Comparison of ENCODE assay signal across 8 mouse cellular contexts in genomic region chr11:69838714-69839104, GRCm38 (mm10). TPM values are rescaled to one million over a fixed set of nuclear protein-coding genes. Genes with fewer than 3 reads are reported as not detected.
DNase-seq lines count a peak whose midpoint lies in the region; ATAC-seq and TF ChIP-seq lines count a peak whose summit lies in the region.

No protein-coding gene starts in this region.

- TF ChIP-seq EP300 in ES-Bruce4 (IDR thresholded peaks at IDR 0.05; ENCODE audit: insufficient read depth, low read depth, low read length) = no peak

- peak overlapping the region; percentile 76 for H3K9ac ChIP-seq in ES-Bruce4 (ENCODE audit: low read depth, poor library complexity, severe bottlenecking)
- H3K9ac ChIP-seq in forebrain, embryonic 13.5 days = peak overlapping the region; percentile 68
- H3K9ac ChIP-seq in liver, embryonic 12.5 days = peak overlapping the region; percentile 77
- peak overlapping the region; percentile 73 for H3K9ac ChIP-seq in stomach, embryonic 15.5 days

- TF ChIP-seq CTCF in ES-Bruce4 (IDR thresholded peaks at IDR 0.05; ENCODE audit: low read depth, low read length) = no peak

- WGBS in forebrain, embryonic 13.5 days = 2% methylated on average over 7 of the region's 7 CpGs
- 0% methylated on average over 7 of the region's 7 CpGs for WGBS in liver, embryonic 12.5 days (ENCODE audit: insufficient replicate concordance)
- under 1% methylated on average over 7 of the region's 7 CpGs for WGBS in stomach, embryonic 15.5 days

- no peaks in the 10 kb centered on the region for H3K4me1 ChIP-seq in ES-Bruce4 (ENCODE audit: control insufficient read depth, insufficient read depth, low read length)
- H3K4me1 ChIP-seq in forebrain, embryonic 13.5 days = peaks cover 40% of the 10 kb centered on the region
- peaks cover 72% of the 10 kb centered on the region for H3K4me1 ChIP-seq in liver, embryonic 12.5 days
- H3K4me1 ChIP-seq in stomach, embryonic 15.5 days = peaks cover 34% of the 10 kb centered on the region

- peak; percentile 4; the same call in 1 of the 2 replicates for ATAC-seq in forebrain, embryonic 13.5 days
- ATAC-seq in liver, embryonic 12.5 days = peak; percentile 11
- ATAC-seq in stomach, embryonic 15.5 days (ENCODE audit: insufficient read depth, low FRiP score, low read depth) = no peak
- no peak for ATAC-seq in megakaryocyte-erythroid progenitor cell, adult 5-6 weeks (replicated peaks; ENCODE audit: low FRiP score, low TSS enrichment, poor library complexity, severe bottlenecking)
- ATAC-seq in megakaryocyte progenitor cell, adult 5-6 weeks (replicated peaks; ENCODE audit: poor library complexity) = no peak

- peak overlapping the region; percentile 96 for H3K4me3 ChIP-seq in ES-Bruce4 (ENCODE audit: low read depth, low read length)
- H3K4me3 ChIP-seq in forebrain, embryonic 13.5 days = peak overlapping the region; percentile 94
- peak overlapping the region; percentile 63 for H3K4me3 ChIP-seq in liver, embryonic 12.5 days
- H3K4me3 ChIP-seq in stomach, embryonic 15.5 days (replicated peaks) = peak overlapping the region; percentile 77

- no peak for TF ChIP-seq POLR2A in ES-Bruce4 (IDR thresholded peaks at IDR 0.05; ENCODE audit: insufficient read depth, low read length)

- no peaks in the 10 kb centered on the region for H3K27me3 ChIP-seq in ES-Bruce4 (ENCODE audit: control insufficient read depth, insufficient read depth, low read length, poor library complexity, severe bottlenecking)
- H3K27me3 ChIP-seq in forebrain, embryonic 13.5 days = 0 out of 2 replicates have a peak, but pooled peaks cover under 1% of the 10 kb centered on the region
- H3K27me3 ChIP-seq in liver, embryonic 12.5 days (replicated peaks) = peaks cover 41% of the 10 kb centered on the region
- H3K27me3 ChIP-seq in stomach, embryonic 15.5 days (replicated peaks) = peaks cover 3% of the 10 kb centered on the region; the same call in 1 of the 2 replicates

- peak overlapping the region; percentile 49 for H3K27ac ChIP-seq in ES-Bruce4 (ENCODE audit: insufficient read depth, low read length)
- H3K27ac ChIP-seq in forebrain, embryonic 13.5 days = peak overlapping the region; percentile 96
- H3K27ac ChIP-seq in liver, embryonic 12.5 days = peak overlapping the region; percentile 80
- H3K27ac ChIP-seq in stomach, embryonic 15.5 days = peak overlapping the region; percentile 91

- no peaks in the 10 kb centered on the region for H3K9me3 ChIP-seq in ES-Bruce4 (replicated peaks; ENCODE audit: control insufficient read depth, insufficient read depth, low read length, poor library complexity, severe bottlenecking)
- no peaks in the 10 kb centered on the region for H3K9me3 ChIP-seq in forebrain, embryonic 13.5 days (replicated peaks)
- no peaks in the 10 kb centered on the region for H3K9me3 ChIP-seq in liver, embryonic 12.5 days (replicated peaks)
- no peaks in the 10 kb centered on the region for H3K9me3 ChIP-seq in stomach, embryonic 15.5 days

- no peaks in the 10 kb centered on the region for H3K36me3 ChIP-seq in ES-Bruce4 (ENCODE audit: control insufficient read depth, insufficient read depth, low read length, poor library complexity, severe bottlenecking)
- peaks cover 3% of the 10 kb centered on the region; the same call in 1 of the 2 replicates for H3K36me3 ChIP-seq in forebrain, embryonic 13.5 days (ENCODE audit: poor library complexity, severe bottlenecking)
- 0 out of 2 replicates have a peak, but pooled peaks cover 5% of the 10 kb centered on the region for H3K36me3 ChIP-seq in liver, embryonic 12.5 days
- H3K36me3 ChIP-seq in stomach, embryonic 15.5 days = no peaks in the 10 kb centered on the region

- H3K4me2 ChIP-seq in forebrain, embryonic 13.5 days = peak overlapping the region; percentile 94
- H3K4me2 ChIP-seq in liver, embryonic 12.5 days = peak overlapping the region; percentile 98
- H3K4me2 ChIP-seq in stomach, embryonic 15.5 days = peak overlapping the region; percentile 91

- DNase-seq in embryo, embryonic 11 days = peak; percentile 52
- DNase-seq in embryo, embryonic 10 days (ENCODE audit: low spot score) = no peak

RNA-seq across cellular contexts. Expression of gene Tmem256, which starts 0.4 kb away (rescaled TPM):
- polyA plus RNA-seq in ES-Bruce4 (2011; ENCODE audit: insufficient read depth, insufficient read length, low read depth, missing spikeins) = 97.1 and 103 TPM in 2 replicates
- polyA plus RNA-seq in forebrain, embryonic 13.5 days (2015; fragmentation: Nextera tagmentation; extraction: Ambion mirVana) = 340 and 360 TPM in 2 replicates
- polyA plus RNA-seq in liver, embryonic 12.5 days (2016; fragmentation: Nextera tagmentation; extraction: Ambion mirVana) = 330 and 338 TPM in 2 replicates
- polyA plus RNA-seq in stomach, embryonic 15.5 days (2015; fragmentation: Nextera tagmentation; extraction: Ambion mirVana) = 400 and 416 TPM in 2 replicates
- 166 and 210 TPM in 2 replicates for total RNA-seq in megakaryocyte-erythroid progenitor cell, adult 5-6 weeks (2014; fragmentation: Nextera tagmentation)
- total RNA-seq in megakaryocyte-erythroid progenitor cell, adult 5-6 weeks (2017) = 64.8 and 66.7 TPM in 2 replicates
- total RNA-seq in megakaryocyte progenitor cell, adult 5-6 weeks (2015) = 240 and 307 TPM in 2 replicates
- 174 and 238 TPM in 2 replicates for total RNA-seq in megakaryocyte progenitor cell, adult 5-6 weeks (2017)

RNA-seq across cellular contexts. Expression of gene Nlgn2, which starts 1.1 kb away (rescaled TPM):
- polyA plus RNA-seq in ES-Bruce4 (2011; ENCODE audit: insufficient read depth, insufficient read length, low read depth, missing spikeins) = 19.6 and 25.4 TPM in 2 replicates
- 16.6 and 17.0 TPM in 2 replicates for polyA plus RNA-seq in forebrain, embryonic 13.5 days (2015; fragmentation: Nextera tagmentation; extraction: Ambion mirVana)
- 1.3 and 1.4 TPM in 2 replicates for polyA plus RNA-seq in liver, embryonic 12.5 days (2016; fragmentation: Nextera tagmentation; extraction: Ambion mirVana)
- 6.3 and 7.4 TPM in 2 replicates for polyA plus RNA-seq in stomach, embryonic 15.5 days (2015; fragmentation: Nextera tagmentation; extraction: Ambion mirVana)
- total RNA-seq in megakaryocyte-erythroid progenitor cell, adult 5-6 weeks (2014; fragmentation: Nextera tagmentation) = 7.9 and 8.3 TPM in 2 replicates
- total RNA-seq in megakaryocyte-erythroid progenitor cell, adult 5-6 weeks (2017) = 2.9 and 3.8 TPM in 2 replicates
- total RNA-seq in megakaryocyte progenitor cell, adult 5-6 weeks (2015) = 8.4 and 10.8 TPM in 2 replicates
- 3.5 and 6.2 TPM in 2 replicates for total RNA-seq in megakaryocyte progenitor cell, adult 5-6 weeks (2017)

RNA-seq across cellular contexts. Expression of gene Plscr3, which starts 7.5 kb away (rescaled TPM):
- polyA plus RNA-seq in ES-Bruce4 (2011; ENCODE audit: insufficient read depth, insufficient read length, low read depth, missing spikeins) = 27.2 and 31.2 TPM in 2 replicates
- 44.1 and 45.4 TPM in 2 replicates for polyA plus RNA-seq in forebrain, embryonic 13.5 days (2015; fragmentation: Nextera tagmentation; extraction: Ambion mirVana)
- polyA plus RNA-seq in liver, embryonic 12.5 days (2016; fragmentation: Nextera tagmentation; extraction: Ambion mirVana) = 37.0 and 37.7 TPM in 2 replicates
- polyA plus RNA-seq in stomach, embryonic 15.5 days (2015; fragmentation: Nextera tagmentation; extraction: Ambion mirVana) = 80.8 and 81.3 TPM in 2 replicates
- total RNA-seq in megakaryocyte-erythroid progenitor cell, adult 5-6 weeks (2014; fragmentation: Nextera tagmentation) = 54.7 and 61.3 TPM in 2 replicates
- 14.5 and 14.8 TPM in 2 replicates for total RNA-seq in megakaryocyte-erythroid progenitor cell, adult 5-6 weeks (2017)
- 60.6 and 62.2 TPM in 2 replicates for total RNA-seq in megakaryocyte progenitor cell, adult 5-6 weeks (2015)
- total RNA-seq in megakaryocyte progenitor cell, adult 5-6 weeks (2017) = 29.1 and 32.9 TPM in 2 replicates

RNA-seq across cellular contexts. Expression of gene Spem1, which starts 16.7 kb away (rescaled TPM):
- not detected in 2 replicates for polyA plus RNA-seq in ES-Bruce4 (2011; ENCODE audit: insufficient read depth, insufficient read length, low read depth, missing spikeins)
- polyA plus RNA-seq in forebrain, embryonic 13.5 days (2015; fragmentation: Nextera tagmentation; extraction: Ambion mirVana) = 0.37 and 0.52 TPM in 2 replicates
- polyA plus RNA-seq in liver, embryonic 12.5 days (2016; fragmentation: Nextera tagmentation; extraction: Ambion mirVana) = not detected in 2 replicates
- polyA plus RNA-seq in stomach, embryonic 15.5 days (2015; fragmentation: Nextera tagmentation; extraction: Ambion mirVana) = not detected in 2 replicates
- total RNA-seq in megakaryocyte-erythroid progenitor cell, adult 5-6 weeks (2014; fragmentation: Nextera tagmentation) = not detected in 2 replicates
- total RNA-seq in megakaryocyte-erythroid progenitor cell, adult 5-6 weeks (2017) = not detected in 2 replicates
- not detected in 2 replicates for total RNA-seq in megakaryocyte progenitor cell, adult 5-6 weeks (2015)
- 0.79 TPM in 1 of 2 replicates, not detected in the other for total RNA-seq in megakaryocyte progenitor cell, adult 5-6 weeks (2017)

RNA-seq across cellular contexts. Expression of gene Tnk1, which starts 19.8 kb away (rescaled TPM):
- polyA plus RNA-seq in ES-Bruce4 (2011; ENCODE audit: insufficient read depth, insufficient read length, low read depth, missing spikeins) = 15.6 and 19.6 TPM in 2 replicates
- polyA plus RNA-seq in forebrain, embryonic 13.5 days (2015; fragmentation: Nextera tagmentation; extraction: Ambion mirVana) = 0.09 and 0.20 TPM in 2 replicates
- 1.2 and 1.4 TPM in 2 replicates for polyA plus RNA-seq in liver, embryonic 12.5 days (2016; fragmentation: Nextera tagmentation; extraction: Ambion mirVana)
- polyA plus RNA-seq in stomach, embryonic 15.5 days (2015; fragmentation: Nextera tagmentation; extraction: Ambion mirVana) = 12.9 and 15.4 TPM in 2 replicates
- total RNA-seq in megakaryocyte-erythroid progenitor cell, adult 5-6 weeks (2014; fragmentation: Nextera tagmentation) = 0.48 TPM in 1 of 2 replicates, not detected in the other
- total RNA-seq in megakaryocyte-erythroid progenitor cell, adult 5-6 weeks (2017) = 0.34 TPM in 1 of 2 replicates, not detected in the other
- total RNA-seq in megakaryocyte progenitor cell, adult 5-6 weeks (2015) = 0.32 TPM in 1 of 2 replicates, not detected in the other
- total RNA-seq in megakaryocyte progenitor cell, adult 5-6 weeks (2017) = 0.54 TPM in 1 of 2 replicates, not detected in the other

Comparison
In these comparisons a context has a peak if more than half of its experiments do, and no peak if none do; other contexts are left out.
1. ATAC-seq: peak in forebrain, embryonic 13.5 days (single experiment) and liver, embryonic 12.5 days (single experiment); none in stomach, embryonic 15.5 days (single experiment), megakaryocyte-erythroid progenitor cell, adult 5-6 weeks (single experiment) and megakaryocyte progenitor cell, adult 5-6 weeks (single experiment).
2. Peak in every context shown above with its lines, with median percentiles within 50 percentile points of each other: H3K27ac ChIP-seq, H3K4me3 ChIP-seq, H3K9ac ChIP-seq and H3K4me2 ChIP-seq.